Mouse (Mus musculus) left cerebral cortex, adult 9 months (tissue): ENCODE results near the gene Trim43a.
"Not testable (repeated sequence)": the region's sequence is repeated elsewhere in the genome, so short reads cannot be mapped to it uniquely, and the experiment has no call there.

ENCODE experiments used
- DNase-seq, 2 experiments: peaks; one replicate each; pipeline ENCODE4 v3.0.0; 2022; ENCODE audit warnings: low spot score in 2 of 2

Gene Trim43a

GRCm38 (mm10) chr9:88580591-88580990 lies at the start of gene Trim43a:
Gene Trim43a, plus strand, starts transcription at chr9:88580891.
- not testable (repeated sequence) for DNase-seq

- DNase-seq: no peak
These were observed 46.6 kb upstream of the Trim43a start for GRCm38 (mm10) chr9:88534093-88534492.

GRCm38 (mm10) chr9:88539546-88540224 lies 41.0 kb upstream of the Trim43a start:
- DNase-seq: no peak

- DNase-seq: peak in 1 of 2 experiments; percentile 26
These were observed 37.9 kb upstream of the Trim43a start for GRCm38 (mm10) chr9:88542816-88543215.

GRCm38 (mm10) chr9:88545534-88545933 lies 35.2 kb upstream of the Trim43a start:
- DNase-seq: no peak

GRCm38 (mm10) chr9:88546166-88546565 lies 34.5 kb upstream of the Trim43a start:
- peak in 1 of 2 experiments; percentile 40 for DNase-seq

- DNase-seq: no peak
These were observed 34.0 kb upstream of the Trim43a start for GRCm38 (mm10) chr9:88546657-88547056.

- DNase-seq: peak in 1 of 2 experiments; percentile 39
These were observed 33.4 kb upstream of the Trim43a start for GRCm38 (mm10) chr9:88547270-88547669.

GRCm38 (mm10) chr9:88547851-88548613 lies 32.7 kb upstream of the Trim43a start, which contains the start of gene Zfp949:
Gene Zfp949, plus strand, starts transcription at chr9:88548020.
- DNase-seq: peak; percentile 78 to 85

GRCm38 (mm10) chr9:88548614-88548945 lies 32.1 kb upstream of the Trim43a start:
- no peak for DNase-seq

- DNase-seq: no peak
These were observed 27.6 kb upstream of the Trim43a start for GRCm38 (mm10) chr9:88553071-88553470.

- DNase-seq: no peak
These were observed 22.5 kb upstream of the Trim43a start for GRCm38 (mm10) chr9:88558146-88558545.

- DNase-seq: not testable (repeated sequence)
These were observed 19.2 kb upstream of the Trim43a start for GRCm38 (mm10) chr9:88561476-88561875.

GRCm38 (mm10) chr9:88570471-88570870 lies 10.2 kb upstream of the Trim43a start:
- DNase-seq: not testable (repeated sequence)

GRCm38 (mm10) chr9:88593708-88594107 lies 13.0 kb downstream of the Trim43a start:
- not testable (repeated sequence) for DNase-seq

GRCm38 (mm10) chr9:88599206-88600162 lies 18.8 kb downstream of the Trim43a start:
- peak; percentile 90 to 98 for DNase-seq

GRCm38 (mm10) chr9:88625803-88626514 lies 45.3 kb downstream of the Trim43a start:
- not testable (repeated sequence) for DNase-seq

- DNase-seq: not testable (repeated sequence)
These were observed 57.4 kb downstream of the Trim43a start for GRCm38 (mm10) chr9:88638125-88638524.
